Mouse (Mus musculus): ENCODE results near the gene Proser2. TPM values are rescaled to one million over a fixed set of nuclear protein-coding genes. Genes with fewer than 3 reads are reported as not detected.
"Not testable (repeated sequence)": the region's sequence is repeated elsewhere in the genome, so short reads cannot be mapped to it uniquely, and the experiment has no call there.

Proser2 gene
- polyA plus RNA-seq, 1 experiment from 2014 or later, result 11.0 TPM

DNA sequence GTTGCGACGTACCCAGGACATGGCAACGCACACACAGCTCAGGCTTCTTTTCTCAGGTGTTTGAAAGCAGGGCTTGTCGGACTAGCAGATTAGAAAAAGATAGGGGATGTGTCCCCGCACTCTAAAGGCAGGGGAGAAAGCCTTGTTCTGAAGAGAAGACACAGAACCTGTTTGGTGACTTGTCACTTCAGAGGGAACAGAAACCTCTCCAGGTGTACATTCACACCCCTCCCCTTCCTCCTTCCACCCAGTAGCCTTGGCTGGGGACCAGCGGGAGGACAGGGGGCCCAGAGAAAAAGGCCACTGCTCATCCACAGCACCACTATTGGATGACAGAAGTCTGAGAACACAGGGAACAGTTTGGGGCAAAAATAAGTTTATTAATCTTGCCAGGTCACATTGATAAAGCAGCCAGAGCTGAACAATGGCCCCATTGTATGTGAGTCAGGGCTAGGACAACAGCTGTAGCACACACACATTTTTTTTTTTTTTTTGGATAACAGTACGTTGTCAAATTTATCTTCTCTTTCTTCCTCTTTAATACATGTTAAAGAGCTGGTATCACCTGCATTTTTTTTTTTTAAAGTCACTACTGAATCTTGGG lies 32.8 kb downstream of the Proser2 start:
- Histone ChIP-seq H3K9ac (no peak overlapping the region), H3K27me3 (replicated peaks) (peaks cover 12% of the 10 kb centered on the region), H3K4me1 (peaks cover 48% of the 10 kb centered on the region), H3K36me3 (peaks cover 8% of the 10 kb centered on the region; the same call in 1 of the 2 replicates), H3K4me3 (no peak overlapping the region), H3K9me3 (no peaks in the 10 kb centered on the region), H3K4me2 (no peak overlapping the region), H3K27ac (replicated peaks) (peak overlapping the region; percentile 93; the same call in 1 of the 2 replicates)
- ATAC-seq (ENCODE audit: extremely low read depth, insufficient number of reproducible peaks, low FRiP score, low TSS enrichment), result no peak
- WGBS, result 46% methylated on average over 7 of the region's 7 CpGs

DNA sequence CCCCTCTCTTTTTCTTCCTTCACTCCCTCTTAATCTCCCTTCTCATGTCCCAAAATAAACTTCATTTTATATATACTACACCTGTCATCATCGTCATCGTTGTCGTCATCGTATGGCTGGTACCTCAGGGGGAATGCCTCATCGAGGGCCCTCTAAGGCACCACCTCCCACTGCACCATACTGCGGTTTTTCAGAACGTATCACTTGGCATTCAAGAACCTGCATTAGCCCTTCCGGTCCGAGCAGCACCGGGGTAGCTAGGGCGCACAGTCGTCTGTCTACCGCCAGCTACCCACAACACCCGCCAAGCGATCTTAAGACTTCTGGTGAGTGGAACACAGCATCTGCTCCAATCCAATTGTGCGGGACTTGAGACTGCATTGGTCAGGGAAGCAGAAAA lies 40.1 kb downstream of the Proser2 start:
- H3K27me3 ChIP-seq (replicated peaks); H3K27ac ChIP-seq (replicated peaks); H3K9ac ChIP-seq; H3K4me2 ChIP-seq; H3K4me3 ChIP-seq; H3K36me3 ChIP-seq; H3K9me3 ChIP-seq; ATAC-seq (ENCODE audit: extremely low read depth, insufficient number of reproducible peaks, low FRiP score, low TSS enrichment): not testable (repeated sequence)
- WGBS, result 74% methylated on average over 16 of the region's 16 CpGs
- peaks cover 17% of the 10 kb centered on the region for H3K4me1 ChIP-seq

DNA sequence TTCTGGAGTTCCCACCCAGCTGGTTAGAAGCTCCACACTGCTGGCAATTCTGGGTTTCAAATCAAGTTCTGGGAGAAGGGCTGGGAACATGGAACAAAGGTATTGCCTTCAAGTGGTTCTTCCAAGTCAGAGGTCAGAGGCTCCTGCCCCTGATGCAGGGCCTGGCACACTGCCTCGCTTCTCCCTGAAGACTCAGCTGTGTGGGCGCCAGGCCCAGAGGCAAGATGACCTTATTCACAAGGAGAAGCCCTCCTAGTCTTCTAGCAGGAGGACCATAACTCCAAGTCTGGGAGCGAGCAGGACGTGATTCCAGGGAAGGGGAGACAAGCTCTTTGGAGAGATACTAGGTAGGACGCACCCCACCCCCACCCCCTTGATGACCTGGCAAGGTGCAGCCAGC lies 42.9 kb downstream of the Proser2 start:
- Histone ChIP-seq H3K4me3 (no peak overlapping the region), H3K9ac (no peak overlapping the region), H3K27ac (replicated peaks) (no peak overlapping the region), H3K27me3 (replicated peaks) (no peaks in the 10 kb centered on the region), H3K36me3 (no peaks in the 10 kb centered on the region), H3K4me2 (no peak overlapping the region), H3K4me1 (peaks cover 21% of the 10 kb centered on the region), H3K9me3 (no peaks in the 10 kb centered on the region)
- 94% methylated on average over 5 of the region's 5 CpGs for WGBS
- ATAC-seq (ENCODE audit: extremely low read depth, insufficient number of reproducible peaks, low FRiP score, low TSS enrichment), result no peak

DNA sequence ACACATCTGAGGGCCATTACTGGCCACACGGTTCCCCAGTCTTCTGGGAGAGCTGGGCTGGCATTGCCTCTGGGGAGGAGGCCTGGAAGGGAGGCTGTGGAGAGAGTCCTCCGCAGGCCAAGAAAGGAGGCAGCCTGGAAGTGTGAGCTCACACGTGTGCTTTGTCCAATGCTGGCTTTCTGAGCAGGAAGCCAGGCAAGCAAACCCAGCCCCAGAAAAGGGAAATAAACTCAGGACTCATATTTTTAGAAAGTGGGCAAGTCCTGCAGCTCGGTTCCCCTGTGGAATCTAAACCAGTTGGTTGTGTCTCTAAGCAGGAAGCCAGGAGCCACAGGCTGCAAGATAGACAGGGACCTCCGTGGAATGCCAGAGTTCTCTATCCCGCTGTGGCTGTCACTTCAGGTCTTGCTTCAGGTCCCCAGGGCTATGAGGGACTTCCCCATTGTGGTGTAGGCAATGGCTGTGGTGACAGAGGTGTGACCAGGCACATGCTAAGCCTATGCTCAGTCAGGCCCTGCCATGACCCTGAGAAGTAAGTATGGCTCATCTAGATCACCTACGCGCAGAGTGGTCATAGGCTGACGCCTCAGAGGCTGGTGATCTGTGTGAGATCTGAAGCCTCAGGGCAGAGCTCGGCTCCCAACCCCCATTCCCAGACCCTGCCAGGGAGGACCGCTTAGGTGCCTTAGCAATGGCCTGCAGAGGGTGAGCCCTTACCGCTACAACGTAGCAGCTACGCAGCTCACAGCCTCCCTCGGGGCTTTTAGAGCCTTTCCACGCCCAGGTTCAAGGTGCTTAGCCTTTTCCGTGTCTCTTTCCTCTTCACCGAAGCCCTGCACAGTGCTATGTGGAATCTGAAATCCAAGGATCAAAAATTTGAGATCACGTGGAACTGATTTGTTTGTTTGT lies 44.1 kb downstream of the Proser2 start:
- Histone ChIP-seq H3K27me3 (replicated peaks) (no peaks in the 10 kb centered on the region), H3K4me1 (peaks cover 21% of the 10 kb centered on the region), H3K9me3 (no peaks in the 10 kb centered on the region), H3K9ac (no peak overlapping the region), H3K4me2 (no peak overlapping the region), H3K36me3 (no peaks in the 10 kb centered on the region), H3K27ac (replicated peaks) (0 out of 2 replicates have a peak overlapping the region, but pooled peaks have one; percentile 36), H3K4me3 (no peak overlapping the region)
- ATAC-seq (ENCODE audit: extremely low read depth, insufficient number of reproducible peaks, low FRiP score, low TSS enrichment), result no peak
- WGBS, result 60% methylated on average over 19 of the region's 19 CpGs

DNA sequence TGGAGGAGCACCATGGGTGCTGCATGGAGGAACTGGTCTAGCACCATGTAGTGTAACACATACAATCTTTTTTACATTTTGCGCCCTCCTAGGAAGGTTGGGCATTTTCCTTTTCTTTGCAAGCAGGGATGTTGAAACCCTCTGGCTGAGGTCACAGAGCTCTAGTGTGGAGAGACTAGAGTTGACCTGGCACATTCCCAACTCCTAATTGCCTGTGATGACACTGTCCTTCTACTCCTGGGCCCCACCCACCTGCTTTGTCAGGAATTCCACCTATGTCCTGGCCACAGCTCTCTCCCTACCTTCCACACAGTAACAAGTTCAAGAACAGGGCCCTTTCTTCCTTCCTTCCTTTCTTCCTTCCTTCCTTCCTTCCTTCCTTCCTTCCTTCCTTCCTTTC lies 46.3 kb downstream of the Proser2 start:
- Histone ChIP-seq H3K4me1 (peaks cover 21% of the 10 kb centered on the region), H3K36me3 (no peaks in the 10 kb centered on the region), H3K4me3 (no peak overlapping the region), H3K27me3 (replicated peaks) (no peaks in the 10 kb centered on the region), H3K4me2 (no peak overlapping the region), H3K9ac (no peak overlapping the region), H3K9me3 (no peaks in the 10 kb centered on the region), H3K27ac (replicated peaks) (no peak overlapping the region)
- no peak for ATAC-seq (ENCODE audit: extremely low read depth, insufficient number of reproducible peaks, low FRiP score, low TSS enrichment)
- 74% methylated on average over 1 of the region's 1 CpGs for WGBS

DNA sequence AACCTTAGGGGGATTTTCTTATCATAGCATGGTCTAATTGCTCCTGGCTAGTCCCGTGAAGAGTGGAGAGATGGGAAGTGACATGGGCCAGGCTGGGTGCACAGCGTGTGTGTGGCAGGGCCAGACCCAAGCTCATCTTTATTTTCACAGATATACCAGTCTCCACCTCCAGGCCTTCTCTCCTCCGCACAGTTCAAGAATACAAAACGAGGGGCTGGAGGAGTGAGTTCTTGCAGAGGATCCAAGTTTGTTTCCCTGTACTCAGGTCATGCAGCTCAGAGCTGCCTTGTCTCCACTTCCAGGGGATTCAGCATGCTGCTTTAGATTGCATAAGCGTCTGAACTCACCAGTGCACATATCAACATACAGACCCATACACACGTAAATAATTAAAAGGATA lies 47.4 kb downstream of the Proser2 start:
- peaks cover 25% of the 10 kb centered on the region for H3K4me1 ChIP-seq
- no peak overlapping the region for H3K27ac ChIP-seq (replicated peaks)
- H3K4me2 ChIP-seq, result no peak overlapping the region
- H3K9ac ChIP-seq, result no peak overlapping the region
- 63% methylated on average over 6 of the region's 6 CpGs for WGBS
- no peaks in the 10 kb centered on the region for H3K27me3 ChIP-seq (replicated peaks)
- no peaks in the 10 kb centered on the region for H3K9me3 ChIP-seq
- ATAC-seq (ENCODE audit: extremely low read depth, insufficient number of reproducible peaks, low FRiP score, low TSS enrichment), result no peak
- no peak overlapping the region for H3K4me3 ChIP-seq
- H3K36me3 ChIP-seq, result no peaks in the 10 kb centered on the region

DNA sequence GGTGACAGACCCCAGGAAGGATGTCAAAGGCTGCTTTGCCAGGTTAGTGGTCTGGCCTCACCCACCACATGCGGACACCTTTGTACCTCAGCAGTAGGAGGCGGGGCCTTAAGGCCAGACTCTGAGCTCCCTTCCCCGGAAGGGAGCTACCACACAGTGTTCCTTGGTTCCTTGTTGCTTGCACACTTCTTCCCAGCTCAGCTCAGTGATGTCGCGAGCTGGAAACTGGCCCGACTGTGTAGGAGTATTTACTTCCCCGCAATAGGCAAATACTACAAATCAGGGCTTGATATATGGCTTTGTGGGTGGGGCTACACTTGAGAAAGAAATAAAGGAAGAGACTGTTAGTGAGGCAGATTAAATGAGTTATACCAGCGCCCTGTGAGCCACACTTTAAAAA lies 48.9 kb downstream of the Proser2 start:
- Histone ChIP-seq H3K9ac (no peak overlapping the region), H3K9me3 (no peaks in the 10 kb centered on the region), H3K4me3 (no peak overlapping the region), H3K27me3 (replicated peaks) (no peaks in the 10 kb centered on the region), H3K4me2 (no peak overlapping the region), H3K4me1 (peaks cover 19% of the 10 kb centered on the region), H3K36me3 (no peaks in the 10 kb centered on the region), H3K27ac (replicated peaks) (no peak overlapping the region)
- WGBS, result 57% methylated on average over 8 of the region's 8 CpGs
- no peak for ATAC-seq (ENCODE audit: extremely low read depth, insufficient number of reproducible peaks, low FRiP score, low TSS enrichment)

DNA sequence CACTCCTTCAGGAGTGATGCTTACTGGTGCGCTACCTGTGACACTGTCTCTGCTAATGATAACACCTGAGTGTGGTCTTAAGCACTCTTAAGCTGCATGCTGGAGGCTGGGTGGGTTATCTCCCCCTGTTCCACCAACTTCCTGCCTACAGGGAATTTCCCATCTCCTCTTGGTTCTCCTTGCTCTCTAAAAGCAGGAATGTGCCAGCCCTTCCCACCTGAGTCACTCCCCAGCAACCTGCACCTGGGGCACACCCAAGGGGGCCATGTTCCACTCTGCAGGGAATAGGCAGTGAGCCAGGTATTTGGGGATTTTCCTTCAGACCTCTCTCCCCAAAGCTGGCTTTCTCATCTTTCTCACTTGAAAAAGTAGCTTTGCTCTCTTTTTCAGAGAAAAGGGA lies 50.0 kb downstream of the Proser2 start:
- Histone ChIP-seq H3K4me1 (peaks cover 18% of the 10 kb centered on the region), H3K4me2 (no peak overlapping the region), H3K36me3 (no peaks in the 10 kb centered on the region), H3K27ac (replicated peaks) (no peak overlapping the region), H3K27me3 (replicated peaks) (no peaks in the 10 kb centered on the region), H3K9ac (no peak overlapping the region), H3K4me3 (no peak overlapping the region), H3K9me3 (no peaks in the 10 kb centered on the region)
- ATAC-seq (ENCODE audit: extremely low read depth, insufficient number of reproducible peaks, low FRiP score, low TSS enrichment), result no peak
- 85% methylated on average over 1 of the region's 1 CpGs for WGBS

DNA sequence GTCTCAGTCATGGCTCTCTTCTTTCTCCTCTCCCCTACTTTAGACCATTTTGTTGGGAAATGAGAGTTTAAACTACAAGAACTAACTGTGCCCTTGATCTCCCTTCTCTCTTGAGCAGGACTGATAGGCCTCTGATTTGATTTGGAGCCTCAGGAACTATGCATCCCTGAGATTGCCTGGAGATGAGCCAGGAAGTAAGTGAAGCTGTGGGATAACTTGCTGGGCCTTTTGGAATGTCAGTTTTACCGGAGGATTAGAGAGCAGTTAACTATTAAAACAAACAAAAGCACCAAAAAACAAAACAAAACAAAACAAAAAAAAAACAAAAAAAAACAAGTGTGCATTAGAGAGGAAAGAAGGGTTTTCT lies 54.5 kb downstream of the Proser2 start:
- H3K27me3 ChIP-seq (replicated peaks), result no peaks in the 10 kb centered on the region
- 14% methylated on average over 1 of the region's 1 CpGs for WGBS
- H3K27ac ChIP-seq (replicated peaks), result peak overlapping the region; percentile 87
- no peaks in the 10 kb centered on the region for H3K9me3 ChIP-seq
- peaks cover 44% of the 10 kb centered on the region for H3K4me1 ChIP-seq
- H3K36me3 ChIP-seq, result no peaks in the 10 kb centered on the region
- H3K9ac ChIP-seq, result no peak overlapping the region
- ATAC-seq (ENCODE audit: extremely low read depth, insufficient number of reproducible peaks, low FRiP score, low TSS enrichment), result no peak
- H3K4me3 ChIP-seq, result no peak overlapping the region
- H3K4me2 ChIP-seq, result no peak overlapping the region

DNA sequence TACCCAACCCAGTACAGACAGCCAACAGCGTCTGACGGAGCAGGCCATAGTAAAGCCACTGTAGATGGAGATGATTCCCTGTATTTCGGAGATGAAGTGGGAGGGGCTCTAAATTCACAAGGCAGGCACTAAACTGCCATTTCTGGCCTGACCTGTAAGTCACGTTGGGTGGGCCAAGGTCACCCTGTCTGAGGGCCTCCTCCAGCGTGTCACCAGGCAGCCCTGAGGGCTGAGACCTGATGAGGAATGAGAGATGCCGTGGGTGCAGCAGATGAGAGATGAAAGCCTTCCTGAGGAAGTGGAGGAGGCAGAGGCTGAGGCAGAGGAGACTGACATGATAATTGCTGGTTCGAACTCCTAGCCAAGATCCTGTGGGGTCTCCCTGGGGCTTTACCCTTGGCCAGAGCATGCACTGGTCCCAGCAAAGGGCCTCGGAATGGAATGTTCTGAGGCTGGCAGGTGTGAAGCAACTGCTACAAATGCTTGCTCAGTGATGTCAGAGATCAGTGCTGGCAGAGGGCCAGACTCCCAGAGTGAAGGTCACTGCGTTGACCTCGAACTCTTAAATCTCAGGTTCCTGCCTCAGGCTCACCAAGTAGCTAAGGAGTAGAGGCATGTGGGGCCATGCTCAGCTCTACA lies 55.0 kb downstream of the Proser2 start:
- Histone ChIP-seq H3K36me3 (no peaks in the 10 kb centered on the region), H3K9me3 (no peaks in the 10 kb centered on the region), H3K4me3 (no peak overlapping the region), H3K9ac (no peak overlapping the region), H3K27ac (replicated peaks) (peak overlapping the region; percentile 87), H3K27me3 (replicated peaks) (no peaks in the 10 kb centered on the region), H3K4me2 (no peak overlapping the region), H3K4me1 (peaks cover 44% of the 10 kb centered on the region)
- no peak for ATAC-seq (ENCODE audit: extremely low read depth, insufficient number of reproducible peaks, low FRiP score, low TSS enrichment)
- 38% methylated on average over 10 of the region's 10 CpGs for WGBS

DNA sequence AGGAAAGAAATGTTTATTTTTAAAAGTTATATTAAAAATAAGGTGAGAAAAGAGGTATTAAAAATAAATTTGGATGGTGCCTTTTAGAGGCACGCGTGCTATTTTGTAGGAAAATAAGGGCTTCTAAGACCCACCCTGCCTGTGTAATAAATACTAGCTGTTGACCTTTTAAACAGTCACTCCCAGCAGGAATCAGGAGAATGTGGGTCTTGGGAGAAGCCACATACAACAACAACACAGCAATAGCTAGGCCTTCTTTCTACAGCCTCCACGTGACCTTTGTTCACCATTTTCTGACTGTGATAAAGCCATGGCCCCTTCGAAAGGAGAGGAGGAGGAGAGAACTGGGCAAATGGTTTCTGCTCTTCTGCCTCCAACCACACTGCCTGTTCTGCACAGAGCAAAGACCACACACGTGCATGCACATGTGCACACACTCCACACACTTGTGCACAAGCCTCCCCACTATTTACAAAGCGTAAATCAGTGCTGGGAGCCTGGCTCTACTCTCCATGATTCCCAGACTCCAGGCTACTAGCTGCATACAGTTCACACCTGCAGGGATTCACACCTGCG lies 57.2 kb downstream of the Proser2 start:
- no peak for ATAC-seq (ENCODE audit: extremely low read depth, insufficient number of reproducible peaks, low FRiP score, low TSS enrichment)

More for the DNA sequence above, 57.2 kb downstream of the Proser2 start:
- Histone ChIP-seq H3K4me2 (no peak overlapping the region), H3K36me3 (no peaks in the 10 kb centered on the region), H3K27ac (replicated peaks) (no peak overlapping the region), H3K9ac (no peak overlapping the region), H3K9me3 (no peaks in the 10 kb centered on the region), H3K4me1 (peaks cover 42% of the 10 kb centered on the region), H3K27me3 (replicated peaks) (no peaks in the 10 kb centered on the region), H3K4me3 (no peak overlapping the region)
- 73% methylated on average over 7 of the region's 7 CpGs for WGBS
